Mouse (Mus musculus) ES-E14 (cell line): ENCODE measurements at regions not wholly inside any gene's neighbourhood (a gene's known extent, or its start where the extent isn't known, plus 50 kb on each side); places are given as distances from the start of the nearest gene placed in this dataset.

ENCODE experiments used
- DNase-seq: peaks from one replicate; pipeline ENCODE4 v3.0.0-alpha.2; 2013; ENCODE audit warnings: low read depth, low spot score
- H3K27ac ChIP-seq: 2 replicates; pipeline ENCODE4 v1.5.1; 2012; ENCODE audit warnings: low read depth, mild to moderate bottlenecking, low read length, moderate library complexity, mixed read lengths; ENCODE audit not compliant: poor library complexity, insufficient read depth, severe bottlenecking
- H3K36me3 ChIP-seq: 2 replicates; pipeline ENCODE4 v1.6.1; 2012; ENCODE audit warnings: mild to moderate bottlenecking, low read length, moderate library complexity, mixed read lengths; ENCODE audit not compliant: control insufficient read depth, poor library complexity, insufficient read depth, severe bottlenecking
- H3K4me1 ChIP-seq, 2 experiments: fragments of 150-350 bp in 1 of 2; sonication (generic) in 1 of 2; 2 replicates each; pipeline ENCODE4 v1.6.1; 2012; ENCODE audit warnings: low read length in 2 of 2, mild to moderate bottlenecking in 1 of 2, mixed read lengths in 1 of 2; ENCODE audit not compliant: control insufficient read depth in 2 of 2, insufficient read depth in 2 of 2, poor library complexity in 1 of 2
- H3K4me3 ChIP-seq, 2 experiments: fragments of 150-350 bp in 1 of 2; sonication (generic) in 1 of 2; 2 replicates each; pipeline ENCODE4 v1.5.1; 2012; ENCODE audit warnings: low read length in 2 of 2, low read depth in 1 of 2, mild to moderate bottlenecking in 1 of 2, mixed read lengths in 1 of 2; ENCODE audit not compliant: insufficient read depth in 1 of 2, poor library complexity in 1 of 2, severe bottlenecking in 1 of 2
- H3K9ac ChIP-seq: 2 replicates; pipeline ENCODE4 v1.6.1; 2012; ENCODE audit warnings: low read depth, mild to moderate bottlenecking, low read length, mixed read lengths; ENCODE audit not compliant: poor library complexity, insufficient read depth, severe bottlenecking
- H3K9me3 ChIP-seq: fragments of 150-350 bp; sonication (generic); 2 replicates; pipeline ENCODE4 v1.6.1; 2012; ENCODE audit warnings: low read depth, mild to moderate bottlenecking, low read length; ENCODE audit not compliant: control insufficient read depth, insufficient read depth
- CHD2 ChIP-seq: IDR thresholded peaks from 2 replicates; pipeline ENCODE4 v1.6.1; 2014; ENCODE audit warnings: mild to moderate bottlenecking, low read depth, low read length, inconsistent platforms
- HCFC1 ChIP-seq: IDR thresholded peaks from 2 replicates; pipeline ENCODE4 v1.6.1; 2012; ENCODE audit warnings: low read length, inconsistent platforms, borderline replicate concordance; ENCODE audit not compliant: insufficient read depth
- MAFK ChIP-seq: IDR thresholded peaks from 2 replicates; pipeline ENCODE4 v1.6.1; 2014; ENCODE audit warnings: mild to moderate bottlenecking, low read depth, low read length, inconsistent platforms; ENCODE audit not compliant: insufficient read depth
- ZC3H11A ChIP-seq: IDR thresholded peaks from 2 replicates; pipeline ENCODE4 v1.6.1; 2012; ENCODE audit warnings: low read depth, mild to moderate bottlenecking, inconsistent platforms, low read length, borderline replicate concordance
- ZNF384 ChIP-seq: IDR thresholded peaks from 2 replicates; pipeline ENCODE4 v1.6.1; 2012; ENCODE audit warnings: low read depth, low read length, inconsistent platforms
- in situ Hi-C, 2 experiments: fragments of 600-800 bp; cut with MboI; formaldehyde crosslinking; loops; one replicate each; pipeline ENCODE4 v1.15.1; 2025; ENCODE audit warnings: low sequenced_read_pairs in 2 of 2, inconsistent platforms in 1 of 2; ENCODE audit not compliant: unreplicated experiment in 2 of 2

- Histone ChIP-seq H3K9me3 (no peaks in the 10 kb centered on the region), H3K4me1 (no peaks in the 10 kb centered on the region), H3K4me3 (no peak overlapping the region), H3K9ac (no peak overlapping the region), H3K27ac (no peak overlapping the region), H3K36me3 (no peaks in the 10 kb centered on the region)
- DNase-seq: no peak
- in situ Hi-C loops: no loop called here
- no peak for TF ChIP-seq MAFK
- TF ChIP-seq CHD2: no peak
- no peak for TF ChIP-seq ZC3H11A
- TF ChIP-seq ZNF384: no peak
- no peak for TF ChIP-seq HCFC1
Measured at GRCm38 (mm10) chr6:118311081-118311480, 108.2 kb downstream of the Bms1 start.

DNA sequence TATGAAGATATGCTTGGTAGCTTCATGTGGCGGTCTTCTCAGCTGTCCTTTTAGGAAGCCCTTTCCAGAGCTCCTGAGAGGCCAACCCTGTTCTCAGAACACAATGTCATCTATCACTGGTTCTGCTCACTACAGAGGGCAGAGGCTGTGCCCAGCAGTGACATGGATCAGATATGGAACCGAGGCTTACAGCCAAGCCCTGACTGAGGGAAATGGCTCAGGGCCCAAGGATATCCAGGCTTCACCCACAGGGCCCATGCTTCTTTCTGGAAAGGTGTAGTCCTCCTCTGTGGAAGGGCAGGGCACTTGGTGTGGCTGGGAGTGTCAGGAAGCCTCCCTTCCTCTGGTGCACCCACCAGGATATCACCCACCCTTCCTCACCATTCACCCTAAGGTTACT is 109.4 kb downstream of the Bms1 start:
- no peak overlapping the region for H3K4me3 ChIP-seq
- H3K9ac ChIP-seq: no peak overlapping the region
- no peak for DNase-seq
- no peaks in the 10 kb centered on the region for H3K9me3 ChIP-seq
- no peak overlapping the region for H3K27ac ChIP-seq
- in situ Hi-C loops: no loop called here
- no peaks in the 10 kb centered on the region for H3K36me3 ChIP-seq
- no peak for TF ChIP-seq ZC3H11A
- TF ChIP-seq MAFK: no peak
- no peak for TF ChIP-seq CHD2
- H3K4me1 ChIP-seq: no peaks in the 10 kb centered on the region

GRCm38 (mm10) chr6:118308586-118308985 is 110.7 kb downstream of the Bms1 start:
- Histone ChIP-seq H3K27ac (no peak overlapping the region), H3K9me3 (no peaks in the 10 kb centered on the region), H3K36me3 (no peaks in the 10 kb centered on the region), H3K4me3 (no peak overlapping the region), H3K4me1 (no peaks in the 10 kb centered on the region), H3K9ac (no peak overlapping the region)
- TF ChIP-seq CHD2: no peak
- TF ChIP-seq HCFC1: no peak
- no peak for TF ChIP-seq MAFK
- TF ChIP-seq ZNF384: no peak
- no peak for TF ChIP-seq ZC3H11A
- DNase-seq: no peak
- in situ Hi-C loops: no loop called here

DNA sequence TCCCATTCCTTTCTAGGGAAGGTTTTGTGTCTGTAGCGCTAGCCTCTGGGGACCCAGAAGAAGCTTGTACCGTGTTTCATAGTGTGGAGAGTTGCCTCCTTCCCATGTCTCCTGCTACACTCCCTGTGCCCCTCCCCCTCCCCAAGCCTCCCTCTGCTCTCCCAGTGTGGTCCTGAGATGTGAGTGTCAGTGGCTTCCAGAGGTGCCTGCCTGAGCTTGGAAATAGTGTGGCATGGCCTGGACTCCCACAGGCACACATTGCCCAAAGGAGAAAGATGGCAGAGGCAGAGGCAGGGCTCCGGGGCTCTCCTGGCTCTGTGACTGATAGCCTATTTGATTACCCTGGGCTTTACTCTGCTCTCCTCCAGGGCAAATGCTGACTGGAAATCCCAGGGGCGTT is 110.0 kb upstream of the Ret start:
- Histone ChIP-seq H3K36me3 (no peaks in the 10 kb centered on the region), H3K4me3 (no peak overlapping the region), H3K9ac (no peak overlapping the region), H3K27ac (no peak overlapping the region), H3K9me3 (no peaks in the 10 kb centered on the region), H3K4me1 (peaks cover 0 to 4% of the 10 kb centered on the region in 2 experiments; a peak in 1 of 4 replicates)
- in situ Hi-C loops: no loop called here
- DNase-seq: no peak
- TF ChIP-seq CHD2 (no peak), HCFC1 (no peak), ZNF384 (no peak), ZC3H11A (no peak), MAFK (no peak)

- peaks cover 0 to 4% of the 10 kb centered on the region in 2 experiments; a peak in 1 of 4 replicates for H3K4me1 ChIP-seq
- H3K4me3 ChIP-seq: no peak overlapping the region
- H3K9me3 ChIP-seq: no peaks in the 10 kb centered on the region
- in situ Hi-C loops: no loop called here
- TF ChIP-seq ZC3H11A (no peak), ZNF384 (no peak), HCFC1 (no peak), MAFK (no peak), CHD2 (no peak)
- no peak overlapping the region for H3K27ac ChIP-seq
- H3K36me3 ChIP-seq: no peaks in the 10 kb centered on the region
- DNase-seq: no peak
- no peak overlapping the region for H3K9ac ChIP-seq
Measured at GRCm38 (mm10) chr6:118305209-118305608, 107.7 kb upstream of the Ret start.
